Mouse (Mus musculus) natural killer cell, adult 2 months (primary cell): ENCODE results near the gene Smc5.

Experiments used
- DNase-seq, 2 experiments: peaks; one replicate each; pipeline ENCODE4 v3.0.0; 2022; ENCODE audit warnings: low spot score in 2 of 2

The Smc5 gene

DNA sequence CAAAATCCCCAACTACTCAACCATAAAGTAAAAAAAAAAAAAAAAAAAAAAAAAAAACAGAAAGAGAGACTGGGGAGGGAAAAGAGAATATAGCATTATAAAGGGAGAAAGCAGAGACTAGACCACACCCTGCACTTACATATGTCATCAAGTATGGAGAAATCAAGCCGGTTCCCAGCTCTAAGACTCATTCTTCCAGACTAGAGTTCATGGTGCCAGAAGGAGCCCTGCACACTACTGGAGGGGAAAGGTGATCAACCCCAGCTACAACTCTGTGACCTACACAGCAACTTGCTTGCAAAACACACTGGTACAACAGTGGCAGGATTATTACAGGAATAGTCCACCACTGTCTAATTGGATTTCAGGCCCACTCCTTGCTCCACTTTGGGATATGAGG lies 84.0 kb downstream of the Smc5 start:
- DNase-seq = no peak

DNA sequence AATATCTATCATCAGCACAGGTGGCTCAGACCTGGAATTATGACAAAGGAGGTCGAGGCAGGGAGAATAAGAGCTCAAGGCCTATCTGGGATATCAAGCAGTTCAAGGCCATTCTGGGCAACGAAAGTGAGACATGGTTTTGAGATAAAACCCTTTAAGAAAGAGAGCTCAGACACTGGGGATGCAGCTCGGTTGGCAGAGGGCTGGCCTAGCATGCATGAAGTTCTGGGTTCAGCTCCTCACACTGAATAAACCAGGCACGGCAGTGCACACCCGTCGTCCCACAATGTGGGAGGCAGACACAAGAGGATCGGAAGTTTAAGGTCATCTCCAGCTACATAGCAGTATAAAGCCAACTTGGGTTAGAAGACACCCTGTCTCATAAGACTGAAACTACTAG lies 84.7 kb downstream of the Smc5 start:
- DNase-seq = no peak

DNA sequence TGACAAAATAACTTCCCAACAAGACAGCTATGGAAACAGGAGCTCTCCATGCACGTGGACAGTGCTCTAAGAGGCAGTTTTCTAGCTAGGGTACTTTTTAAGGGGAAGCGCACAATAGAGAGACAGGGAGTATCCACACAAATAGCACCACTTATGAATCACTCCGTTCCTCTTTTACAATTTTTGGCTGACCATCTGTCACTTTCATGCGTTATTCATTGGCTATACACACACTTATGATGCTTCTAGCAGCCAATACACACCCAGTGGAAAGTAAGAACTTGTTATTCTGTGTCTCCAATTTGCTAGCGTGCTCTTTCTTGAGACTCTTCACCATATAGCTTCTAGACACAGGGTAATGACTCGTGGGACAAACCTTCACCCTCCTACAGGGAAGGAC lies 86.0 kb downstream of the Smc5 start:
- no peak for DNase-seq

DNA sequence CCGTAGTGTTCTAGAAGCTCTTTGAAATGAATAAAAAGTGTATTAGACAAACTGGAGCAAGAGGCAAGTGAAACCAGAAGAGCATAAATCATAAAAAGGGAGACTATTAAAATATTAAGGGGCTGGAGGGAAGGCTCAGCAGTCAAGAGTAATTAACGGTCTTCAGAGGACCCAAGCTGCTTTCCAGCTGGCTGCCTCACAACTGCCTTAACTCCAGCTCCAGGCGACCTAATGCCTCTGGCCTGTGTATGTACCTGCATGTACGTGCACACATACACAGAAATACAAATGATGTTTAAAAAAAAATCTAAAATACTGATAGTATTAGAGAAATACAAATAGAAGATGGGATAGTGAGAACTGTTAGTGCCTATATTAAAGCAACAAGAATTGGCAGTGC lies 89.6 kb downstream of the Smc5 start:
- no peak for DNase-seq

DNA sequence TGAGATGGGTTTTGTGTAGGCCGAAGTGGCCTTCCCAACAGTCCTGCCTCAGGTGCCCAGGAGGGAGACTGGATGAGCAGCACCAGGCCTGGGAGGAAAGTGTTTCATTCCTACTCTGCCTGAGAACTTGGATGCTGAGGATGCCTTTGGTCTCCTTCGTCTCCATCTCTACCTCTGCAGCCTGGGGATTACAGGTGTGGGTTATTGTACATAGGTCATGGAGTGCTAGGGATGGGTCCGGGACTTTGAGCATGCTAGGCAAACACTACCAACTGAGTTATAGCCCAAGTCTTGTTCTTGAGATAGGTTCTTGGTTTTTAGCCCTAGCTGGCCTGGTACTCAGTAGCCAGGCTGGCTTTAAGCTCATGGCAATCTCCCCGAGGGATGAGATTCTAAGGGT lies 90.2 kb downstream of the Smc5 start:
- DNase-seq = no peak

DNA sequence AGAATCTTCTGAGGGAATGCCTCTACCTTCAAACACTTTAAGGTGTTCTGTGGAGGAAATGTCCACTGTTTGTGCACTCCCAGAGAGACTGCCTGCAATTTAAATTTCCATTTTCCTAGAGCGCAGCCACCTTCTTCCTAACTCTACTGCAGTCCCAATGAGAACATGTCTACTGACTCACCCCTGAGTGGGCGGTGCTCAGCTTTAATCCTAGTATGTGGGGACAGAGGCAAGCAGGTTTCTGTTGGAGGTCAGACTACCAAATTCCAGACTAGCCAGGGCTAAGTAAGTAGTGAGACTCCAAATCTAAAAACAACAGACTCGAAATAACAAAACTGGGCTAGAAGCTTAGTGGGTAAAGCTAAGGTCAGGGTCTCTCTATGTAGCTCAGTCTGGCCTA lies 95.2 kb downstream of the Smc5 start:
- no peak for DNase-seq

DNA sequence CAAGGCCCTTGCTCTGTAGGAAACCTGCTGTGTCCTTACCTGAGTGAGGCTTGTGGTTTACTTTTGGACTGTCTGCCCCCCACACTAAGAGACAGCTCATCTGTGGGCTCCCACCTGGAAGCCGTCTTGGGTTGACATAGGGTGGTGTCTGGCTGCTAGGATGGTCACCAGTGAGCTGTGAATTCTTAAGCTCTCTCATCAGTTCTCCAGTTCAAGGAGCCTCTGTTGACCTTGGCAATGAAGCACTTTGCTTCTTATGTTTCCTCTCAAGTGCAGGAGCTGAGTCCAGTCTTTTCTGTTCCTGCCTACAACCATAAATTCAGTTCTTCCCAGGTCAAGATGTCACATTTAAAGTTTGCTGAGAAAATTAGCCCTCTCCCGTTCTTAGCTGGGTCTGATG lies 98.2 kb downstream of the Smc5 start:
- no peak for DNase-seq

DNA sequence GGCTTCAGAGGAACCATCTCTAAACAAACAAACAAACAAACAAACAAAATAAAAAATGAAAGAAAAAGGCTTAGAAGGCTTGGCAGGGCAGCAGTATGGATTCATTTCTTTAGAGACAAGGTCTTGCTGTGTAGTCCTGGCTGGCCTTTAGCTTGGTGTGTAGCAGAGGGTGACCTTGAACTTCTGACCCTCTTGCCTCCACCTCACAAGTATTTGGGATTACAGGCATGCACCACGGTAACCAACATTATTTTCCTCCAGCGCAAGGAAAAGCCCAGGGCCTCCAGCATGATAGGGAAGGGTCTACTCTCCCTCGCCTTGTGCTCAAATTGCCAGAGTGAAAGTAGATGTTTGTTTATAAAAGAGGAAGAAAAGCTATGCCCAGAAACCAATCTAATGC lies 98.6 kb downstream of the Smc5 start:
- no peak for DNase-seq

DNA sequence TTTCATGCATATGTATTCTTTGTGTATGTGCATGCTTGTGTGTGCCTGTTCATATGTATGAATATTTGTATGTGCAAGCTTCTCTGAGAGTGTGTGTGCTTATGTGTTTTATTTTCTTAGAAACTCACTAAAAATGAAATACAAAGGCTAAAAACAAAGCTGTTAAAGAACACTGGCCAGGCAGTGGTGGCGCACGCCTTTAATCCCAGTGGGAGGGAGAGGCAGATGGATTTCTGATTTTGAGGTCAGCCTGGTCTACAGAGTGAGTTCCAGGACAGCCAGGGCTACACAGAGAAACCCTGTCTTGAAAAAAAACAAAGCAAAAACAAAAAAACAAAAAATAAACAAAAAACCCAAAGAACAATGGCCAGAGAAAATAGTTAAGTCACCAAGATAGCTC lies 102.6 kb downstream of the Smc5 start:
- DNase-seq = no peak

DNA sequence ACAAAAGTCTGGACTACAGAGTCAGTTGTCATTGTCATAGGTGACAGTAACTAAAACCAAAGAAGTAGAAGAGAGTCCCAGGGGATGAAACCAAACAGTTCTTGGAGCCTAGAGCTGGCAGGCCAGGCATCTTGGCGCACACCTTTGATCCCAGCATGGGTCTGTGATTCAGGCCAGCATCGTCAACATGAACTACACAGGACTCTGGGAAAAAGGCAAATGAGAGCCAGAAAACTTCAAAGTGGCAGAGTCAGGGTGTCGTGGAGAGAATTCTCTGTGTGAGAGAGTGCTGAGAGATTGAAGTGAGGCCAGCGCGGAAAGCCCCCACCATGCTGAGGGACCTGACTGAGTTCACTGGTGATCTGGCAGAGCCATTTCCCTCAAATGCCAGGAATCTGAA lies 103.2 kb downstream of the Smc5 start:
- DNase-seq = no peak

DNA sequence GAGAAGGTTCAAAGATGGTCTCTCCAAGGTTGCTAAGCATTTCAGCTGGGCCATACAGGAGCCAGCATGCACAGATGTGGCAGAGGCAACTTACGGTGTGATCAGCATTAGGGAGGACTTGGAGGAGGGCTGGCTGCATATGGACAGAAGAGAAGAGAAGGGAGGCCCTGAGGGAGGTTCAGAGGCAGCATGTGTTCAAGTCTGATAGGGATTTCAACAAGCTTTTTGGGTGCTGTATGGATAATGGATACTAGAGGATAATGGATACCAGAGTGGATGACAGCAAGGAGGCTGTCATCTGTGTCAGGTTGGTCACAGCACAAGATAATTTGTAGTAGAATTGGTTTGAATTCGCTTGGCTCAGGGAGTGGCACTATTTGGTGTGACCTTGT lies 104.0 kb downstream of the Smc5 start:
- no peak for DNase-seq

DNA sequence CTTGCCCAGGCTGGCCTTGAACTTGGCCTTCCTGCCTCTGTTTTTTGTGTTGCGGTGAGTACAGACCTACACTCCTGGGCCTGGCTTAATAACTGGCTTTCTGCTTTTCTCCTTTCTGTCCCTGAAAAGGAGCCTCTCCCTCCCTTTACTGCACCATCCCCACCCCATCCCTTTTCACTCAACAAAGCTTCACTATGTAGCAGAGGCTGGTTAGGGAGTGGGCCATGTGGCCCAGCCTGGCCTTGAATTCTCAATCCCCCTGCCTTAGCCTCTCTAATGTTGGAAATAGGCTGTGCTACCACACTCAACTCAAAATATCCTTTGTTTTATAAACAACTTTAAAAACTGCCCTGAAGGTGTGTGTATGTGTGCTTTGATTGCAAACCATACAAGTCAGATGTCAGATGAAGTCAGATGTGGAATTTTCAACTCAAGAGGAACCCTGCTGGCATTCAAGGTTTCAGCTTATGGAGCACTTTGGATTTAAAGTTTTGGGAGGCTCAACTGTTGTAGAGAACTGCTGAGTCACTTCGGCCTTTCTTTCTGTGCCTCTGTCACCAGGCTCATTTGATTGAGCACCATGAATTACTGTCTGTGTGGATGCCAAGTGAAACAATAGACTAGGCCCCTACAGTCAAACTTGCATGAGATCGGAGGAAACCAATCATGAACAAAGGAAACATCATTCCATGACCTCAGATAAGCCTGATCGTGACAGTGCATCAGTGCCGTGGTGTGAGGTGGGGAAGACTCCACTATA lies 104.6 kb downstream of the Smc5 start:
- no peak for DNase-seq

DNA sequence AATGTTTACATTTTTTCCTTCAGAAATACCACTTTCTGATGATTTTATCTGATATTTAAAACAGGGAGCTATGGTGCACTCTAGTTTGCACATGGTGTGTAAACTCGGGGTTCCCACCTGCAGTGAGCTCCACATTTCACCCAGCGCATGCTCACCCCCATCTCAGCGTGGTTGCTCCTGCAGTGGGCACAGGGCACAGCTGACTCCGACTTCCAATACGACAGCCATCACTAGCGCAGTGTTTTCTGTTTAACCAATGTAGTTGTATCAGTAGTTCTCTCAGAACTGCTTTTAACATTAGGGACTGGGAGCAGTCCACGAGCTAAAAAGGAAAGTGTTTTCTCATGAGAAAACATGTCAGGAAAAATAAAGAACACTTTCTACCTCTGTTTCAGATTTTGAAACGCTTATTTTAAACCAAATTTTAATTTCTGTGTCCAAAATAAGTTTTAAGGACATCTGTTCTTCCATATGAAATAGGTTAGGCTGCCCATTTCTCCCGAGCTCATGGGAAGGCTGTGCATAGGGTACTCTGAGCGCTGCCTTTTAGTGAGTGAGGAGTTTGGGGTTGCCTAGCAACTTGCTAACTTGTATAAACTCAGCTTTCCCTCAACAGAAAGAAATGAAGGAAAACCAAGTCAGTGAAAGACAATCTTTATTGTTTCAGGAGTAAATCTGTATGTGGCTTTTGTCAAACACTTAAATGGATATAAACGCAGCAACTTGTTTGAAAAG lies 107.0 kb downstream of the Smc5 start:
- no peak for DNase-seq

DNA sequence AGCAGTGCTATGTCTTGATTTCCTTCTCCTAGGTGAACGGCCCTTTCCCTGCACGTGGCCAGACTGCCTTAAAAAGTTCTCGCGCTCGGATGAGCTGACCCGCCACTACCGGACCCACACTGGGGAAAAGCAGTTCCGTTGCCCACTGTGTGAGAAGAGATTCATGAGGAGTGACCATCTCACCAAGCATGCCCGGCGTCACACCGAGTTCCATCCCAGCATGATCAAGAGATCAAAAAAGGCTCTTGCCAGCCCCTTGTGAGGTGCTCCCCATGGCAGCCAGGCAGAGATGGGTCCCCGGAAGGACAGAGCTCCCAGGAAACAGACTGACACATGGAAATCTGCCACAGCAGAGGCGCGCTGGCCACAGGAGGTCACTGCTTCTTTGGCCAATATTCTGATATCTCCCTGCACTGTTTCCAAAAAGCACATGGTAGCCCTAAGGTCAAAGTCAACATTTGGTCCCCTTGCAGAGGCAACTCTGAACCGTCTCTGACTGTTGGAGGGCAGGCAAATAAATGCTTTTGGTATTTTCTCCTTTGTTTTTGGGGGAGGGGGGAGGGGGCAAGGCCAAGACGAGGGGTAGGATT lies 109.0 kb downstream of the Smc5 start:
- no peak for DNase-seq

DNA sequence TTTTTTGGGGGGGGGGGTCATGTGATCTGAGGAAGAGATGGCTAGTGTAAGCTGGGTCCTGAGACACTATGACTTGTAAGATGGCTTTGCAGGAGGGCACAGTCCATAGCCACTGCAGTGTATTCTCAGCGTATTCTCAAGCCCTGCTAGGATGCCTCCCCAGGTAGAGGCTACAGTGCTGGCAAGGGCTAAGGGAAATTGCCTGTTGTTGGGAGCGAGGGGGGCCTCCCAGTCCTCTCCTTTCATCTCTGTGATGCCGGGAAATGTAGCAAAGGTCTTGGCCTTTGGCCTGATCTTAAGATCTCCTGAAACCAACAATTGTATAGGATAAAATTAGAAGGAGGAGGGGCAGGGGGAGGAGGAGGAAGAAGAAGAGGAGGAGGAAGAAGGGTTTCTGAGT lies 110.3 kb downstream of the Smc5 start:
- no peak for DNase-seq

DNA sequence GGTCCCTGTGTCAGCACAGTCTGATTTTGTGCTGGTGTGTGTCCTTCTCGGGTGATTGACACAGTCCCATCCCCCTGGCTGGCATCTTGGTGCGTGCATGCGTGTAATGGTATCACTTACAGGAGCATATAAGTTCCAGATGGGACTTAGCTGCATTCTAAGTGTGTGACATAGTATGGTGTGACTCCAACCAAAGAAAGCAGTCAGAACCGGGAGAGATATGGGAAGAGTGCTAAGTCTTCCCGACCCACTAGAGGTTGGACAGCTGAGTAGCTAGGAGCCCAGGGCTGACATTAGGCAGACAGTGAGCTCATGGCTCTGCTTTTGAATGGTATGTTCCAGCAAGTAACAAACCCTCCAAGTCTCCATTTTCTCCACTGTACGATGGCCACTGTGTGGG lies 110.8 kb downstream of the Smc5 start:
- no peak for DNase-seq

DNA sequence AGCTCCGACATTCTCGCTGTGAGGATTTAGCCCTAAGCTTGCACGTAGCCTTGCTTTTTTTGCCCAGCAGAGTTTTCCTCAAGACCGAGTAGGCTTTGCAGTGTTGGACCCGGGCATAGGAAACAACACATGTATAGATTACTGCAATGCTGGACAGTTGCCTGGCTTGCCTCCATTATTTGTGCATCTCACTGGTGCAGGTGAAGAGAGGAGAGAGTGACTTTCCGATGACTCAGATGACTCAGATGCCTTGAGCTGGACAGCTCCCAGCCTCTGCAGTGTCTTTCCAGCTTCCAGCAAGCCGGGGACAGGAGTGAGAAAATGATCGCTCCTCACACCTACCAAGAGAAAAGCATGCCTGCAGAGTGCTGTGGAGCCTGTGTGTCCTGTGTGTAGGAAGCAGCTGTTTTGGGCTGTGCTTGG lies 111.3 kb downstream of the Smc5 start:
- DNase-seq = no peak

DNA sequence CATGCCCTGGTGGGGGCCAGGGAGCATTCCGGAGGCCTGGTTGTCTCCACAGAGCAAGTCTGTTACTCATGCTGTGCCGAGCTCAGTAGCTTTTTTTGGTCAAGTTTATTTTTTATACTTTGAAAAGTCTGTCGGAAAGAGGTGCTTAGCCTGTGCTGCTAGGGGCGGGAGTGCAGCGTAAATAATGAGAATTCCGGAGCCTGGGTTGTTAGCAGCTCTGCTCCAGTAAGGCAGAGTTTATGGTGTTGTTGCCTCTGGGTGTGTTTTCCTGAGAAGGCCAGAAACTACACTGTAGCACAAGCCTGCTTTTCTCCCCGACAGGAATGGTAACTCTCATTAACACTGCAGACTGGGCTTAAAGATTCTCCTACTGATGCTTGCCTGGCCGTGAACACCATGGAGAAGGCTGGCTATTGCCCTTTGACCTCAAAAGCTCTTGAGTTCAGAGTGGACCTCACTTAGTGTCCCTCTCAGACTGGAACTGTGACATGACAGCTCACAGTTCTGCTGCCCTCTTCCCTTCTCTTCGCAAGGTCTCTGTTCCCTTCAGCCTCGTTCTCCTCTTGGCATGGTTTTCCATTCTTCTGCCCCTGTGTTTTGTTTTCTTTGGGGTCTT lies 113.8 kb downstream of the Smc5 start:
- DNase-seq = no peak
